Mouse (Mus musculus) heart, adult 2 months (tissue): ENCODE results near the gene Med1.

Experiments used
- CTCF ChIP-seq: fragments of 200-600 bp; IDR thresholded peaks from 2 replicates; pipeline ENCODE4 v1.8.1; 2022; ENCODE audit warnings: antibody characterized with exemption, mild to moderate bottlenecking, moderate library complexity
- EP300 ChIP-seq: fragments of 200-500 bp; IDR thresholded peaks from 2 replicates; pipeline ENCODE4 v1.6.1; 2011; ENCODE audit warnings: low read depth, low read length, control low read depth; ENCODE audit not compliant: insufficient read depth
- POLR2A ChIP-seq: fragments of 200-500 bp; IDR thresholded peaks from 2 replicates; pipeline ENCODE4 v1.6.1; 2011; ENCODE audit warnings: mild to moderate bottlenecking, low read depth, low read length, control low read depth; ENCODE audit not compliant: insufficient read depth

- TF ChIP-seq CTCF (no peak), POLR2A (peak; percentile 35; the same call in 1 of the 2 replicates), EP300 (0 out of 2 replicates have a peak, but pooled peaks have one; percentile 37)
Measured at GRCm38 (mm10) chr11:98149786-98150624, 43.1 kb downstream of the Med1 start, which contains the start of gene Fbxl20.
